Mouse (Mus musculus): ENCODE results near the gene Rab11a. TPM values are rescaled to one million over a fixed set of nuclear protein-coding genes. Genes with fewer than 3 reads are reported as not detected.

Rab11a gene
- 100 to 1,000 TPM; 232 to 250 TPM for total RNA-seq (2021)
- long read RNA-seq, experiment 1, transcript Rab11a-208 (5 exons, 2,336 nt), result major isoform, 75 of 87 reads
- long read RNA-seq, experiment 1, partial matches to known transcripts, result 8 of 87 reads
- long read RNA-seq, experiment 1, other reads (novel, unspliced or antisense), result 1 of 87 reads
- long read RNA-seq, experiment 2, transcript Rab11a-208 (5 exons, 2,336 nt), result major isoform, 41 of 55 reads
- long read RNA-seq, experiment 2, partial matches to known transcripts, result 2 of 55 reads
- long read RNA-seq, experiment 2, other reads (novel, unspliced or antisense), result 11 of 55 reads

GRCm38 (mm10) chr9:64737406-64738201 is at the start of gene Rab11a:
TSS of gene Rab11a (minus strand) at chr9:64737758.
- intact Hi-C loops (cut with DNase I), result loop anchor here (2.0 to 10.0 kb wide), 3 partner anchors 73 to 563 kb away; partner anchors contain the start of genes Dennd4a, Dis3l, Rpl4 and Snapc5
- no peak; the same call in 1 of the 2 replicates for TF ChIP-seq CTCF (IDR thresholded peaks at IDR 0.05)
- Histone ChIP-seq H3K27ac (peak within 1 kb of the TSS; percentile 99), H3K4me3 (peak within 1 kb of the TSS; percentile 85)
- peak; percentile 95 to 96 for DNase-seq (ENCODE audit: extremely low spot score in 1 of 2, low spot score in 2 of 2)

DNA sequence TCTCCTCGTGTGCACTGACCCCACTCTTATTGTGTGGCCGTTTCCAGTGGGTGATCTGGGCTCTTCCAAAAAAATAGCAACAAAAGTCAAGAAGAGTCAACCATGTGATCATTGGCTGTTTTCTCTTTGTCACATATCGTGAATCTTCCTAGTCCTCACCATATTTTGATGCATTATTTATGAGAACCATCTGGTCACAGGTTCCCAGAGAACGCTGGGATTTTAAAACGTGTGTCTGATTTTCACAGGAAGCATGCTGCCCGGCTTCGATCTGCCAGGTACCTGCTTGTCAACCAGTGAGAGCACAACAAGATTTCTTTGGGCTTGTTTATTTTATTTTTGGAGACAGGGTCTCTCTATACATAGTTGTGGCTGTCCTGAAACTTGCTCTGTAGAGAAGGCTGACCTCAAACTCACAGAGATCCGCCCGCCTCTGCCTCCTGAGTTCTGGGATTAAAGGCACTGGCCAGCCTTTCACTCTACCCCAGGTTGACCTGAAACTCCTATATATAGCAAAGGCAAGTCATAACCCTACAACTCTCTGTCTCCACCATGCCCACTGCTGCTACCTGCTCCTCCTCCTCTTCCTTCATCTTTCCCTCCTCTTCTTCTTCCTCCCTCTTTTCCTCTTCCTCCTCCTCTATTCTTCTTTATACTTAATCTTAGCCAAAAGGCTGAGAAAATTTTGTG is 48.8 kb upstream of the Rab11a start:
- Histone ChIP-seq H3K27ac (no peak overlapping the region; the same call in 1 of the 2 replicates), H3K4me3 (no peak overlapping the region)
- DNase-seq (ENCODE audit: extremely low spot score in 1 of 2, low spot score in 2 of 2), result no peak
- intact Hi-C loops (cut with DNase I), result no loop called here
- no peak for TF ChIP-seq CTCF (IDR thresholded peaks at IDR 0.05)

DNA sequence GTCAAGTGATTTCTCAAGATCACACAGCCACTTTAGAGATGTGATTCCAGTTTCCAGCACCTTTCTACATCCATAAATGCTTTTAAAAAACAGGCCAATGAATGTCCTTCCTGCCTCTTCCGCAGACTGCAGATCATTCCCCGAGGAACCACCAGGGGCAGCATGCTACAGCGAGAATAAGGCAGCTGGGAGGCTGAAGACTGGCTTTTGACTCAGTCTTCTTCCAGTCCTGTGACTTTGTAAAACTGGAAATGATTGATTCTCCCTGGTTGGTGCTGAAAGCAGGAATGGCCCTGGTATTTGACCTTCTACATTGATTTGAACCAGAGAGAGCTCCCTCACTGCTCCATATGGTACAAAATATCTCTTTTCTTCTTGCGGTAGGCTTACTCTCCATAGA is 47.3 kb upstream of the Rab11a start:
- TF ChIP-seq CTCF (IDR thresholded peaks at IDR 0.05), result peak; percentile 76
- Histone ChIP-seq H3K27ac (no peak overlapping the region), H3K4me3 (no peak overlapping the region)
- intact Hi-C loops (cut with DNase I), result no loop called here
- peak in 1 of 2 experiments; percentile 44 for DNase-seq (ENCODE audit: extremely low spot score in 1 of 2, low spot score in 2 of 2)

GRCm38 (mm10) chr9:64783511-64783910 is 46.0 kb upstream of the Rab11a start:
- intact Hi-C loops (cut with DNase I), result no loop called here

GRCm38 (mm10) chr9:64779628-64780027 is 42.1 kb upstream of the Rab11a start:
- peak; percentile 79 for TF ChIP-seq CTCF (IDR thresholded peaks at IDR 0.05)
- Histone ChIP-seq H3K4me3 (no peak overlapping the region), H3K27ac (no peak overlapping the region)
- intact Hi-C loops (cut with DNase I), result loop anchor here (2.0 to 5.0 kb wide), 3 partner anchors 83 to 181 kb away; partner anchors contain the start of gene Ints14
- no peak for DNase-seq (ENCODE audit: extremely low spot score in 1 of 2, low spot score in 2 of 2)

More at GRCm38 (mm10) chr9:64783511-64783910, 46.0 kb upstream of the Rab11a start:
- no peak overlapping the region for H3K27ac ChIP-seq
- TF ChIP-seq CTCF (IDR thresholded peaks at IDR 0.05), result no peak
- no peak for DNase-seq (ENCODE audit: extremely low spot score in 1 of 2, low spot score in 2 of 2)
- no peak overlapping the region for H3K4me3 ChIP-seq

DNA sequence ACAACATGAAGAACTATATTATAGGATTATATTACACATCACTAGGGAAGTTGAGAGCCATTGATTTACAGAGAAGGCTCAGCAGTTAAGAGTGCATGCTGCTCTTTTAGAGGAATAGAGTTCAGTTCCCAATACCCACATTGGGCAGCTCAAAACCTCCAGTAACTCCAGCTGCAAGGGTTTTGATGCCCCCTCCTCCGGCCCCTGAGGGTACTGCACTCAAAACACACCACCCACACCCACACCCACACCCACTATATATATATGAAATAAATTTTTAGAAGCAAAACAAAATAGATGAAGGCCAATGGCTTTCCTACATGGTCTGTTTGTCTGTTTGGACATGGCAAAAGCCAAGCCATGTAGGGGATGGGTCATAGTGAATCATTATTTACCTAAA is 40.6 kb upstream of the Rab11a start:
- Histone ChIP-seq H3K4me3 (no peak overlapping the region), H3K27ac (no peak overlapping the region)
- TF ChIP-seq CTCF (IDR thresholded peaks at IDR 0.05), result no peak; the same call in 1 of the 2 replicates
- intact Hi-C loops (cut with DNase I), result loop anchor here (5.0 kb wide), 2 partner anchors 84 to 159 kb away; no protein-coding TSS in a partner anchor
- DNase-seq (ENCODE audit: extremely low spot score in 1 of 2, low spot score in 2 of 2), result no peak

GRCm38 (mm10) chr9:64777441-64777987 is 40.0 kb upstream of the Rab11a start:
- H3K27ac ChIP-seq, result no peak overlapping the region
- TF ChIP-seq CTCF (IDR thresholded peaks at IDR 0.05), result no peak
- H3K4me3 ChIP-seq, result no peak overlapping the region
- DNase-seq (ENCODE audit: extremely low spot score in 1 of 2, low spot score in 2 of 2), result no peak
- intact Hi-C loops (cut with DNase I), result loop anchor here (5.0 kb wide), 2 partner anchors 85 to 160 kb away; no protein-coding TSS in a partner anchor

GRCm38 (mm10) chr9:64775491-64775890 is 37.9 kb upstream of the Rab11a start:
- no peak overlapping the region for H3K4me3 ChIP-seq
- intact Hi-C loops (cut with DNase I), result loop anchor here (5.0 kb wide), 2 partner anchors 87 to 162 kb away; no protein-coding TSS in a partner anchor
- H3K27ac ChIP-seq, result peak overlapping the region; percentile 68; the same call in 1 of the 2 replicates
- DNase-seq (ENCODE audit: extremely low spot score in 1 of 2, low spot score in 2 of 2), result no peak
- TF ChIP-seq CTCF (IDR thresholded peaks at IDR 0.05), result no peak

DNA sequence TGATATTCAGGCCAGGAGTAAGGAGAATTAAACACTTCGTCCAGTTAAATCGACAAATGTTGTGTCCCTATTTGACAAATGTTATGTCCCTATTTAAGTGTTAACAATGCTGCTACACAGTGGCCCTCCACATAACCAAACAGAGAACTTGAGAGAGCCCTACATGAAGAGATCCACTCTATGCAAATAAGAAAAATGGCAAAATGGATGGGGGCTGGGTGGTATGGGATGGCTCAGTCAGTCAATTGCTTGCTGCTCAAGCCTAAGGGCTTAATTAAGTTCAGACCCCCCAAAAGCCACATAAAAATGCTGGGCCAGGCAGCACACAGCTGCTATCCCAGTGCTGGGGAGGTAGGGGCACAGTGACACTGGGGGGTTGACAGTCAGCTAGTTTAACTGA is 37.3 kb upstream of the Rab11a start:
- no peak overlapping the region for H3K4me3 ChIP-seq
- intact Hi-C loops (cut with DNase I), result loop anchor here (5.0 kb wide), 3 partner anchors 87 to 428 kb away; no protein-coding TSS in a partner anchor
- peak overlapping the region; percentile 68 for H3K27ac ChIP-seq
- TF ChIP-seq CTCF (IDR thresholded peaks at IDR 0.05), result no peak
- DNase-seq (ENCODE audit: extremely low spot score in 1 of 2, low spot score in 2 of 2), result no peak

DNA sequence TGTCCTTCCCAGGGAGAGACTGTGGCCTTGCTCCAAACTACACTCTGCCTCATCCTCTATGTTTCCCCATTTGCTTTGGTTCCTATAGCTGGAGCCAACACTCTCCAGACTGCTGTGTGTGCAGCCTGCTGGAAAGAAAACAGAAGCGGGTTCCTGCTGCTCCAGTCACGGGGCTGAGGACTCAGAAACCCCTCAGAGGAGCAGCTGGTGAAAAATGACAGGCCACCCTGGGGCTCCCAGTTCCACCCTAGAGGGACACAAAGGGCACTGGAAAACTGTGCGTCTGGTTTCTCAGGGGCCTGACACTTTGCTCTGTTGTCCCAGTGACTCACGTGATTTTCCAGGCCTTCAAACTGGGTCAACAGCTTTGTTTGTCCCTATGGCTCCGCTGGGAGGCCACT is 36.9 kb upstream of the Rab11a start:
- peak in 1 of 2 experiments; percentile 38 for DNase-seq (ENCODE audit: extremely low spot score in 1 of 2, low spot score in 2 of 2)
- no peak for TF ChIP-seq CTCF (IDR thresholded peaks at IDR 0.05)
- intact Hi-C loops (cut with DNase I), result loop anchor here (5.0 kb wide), 1 partner anchor 427 kb away; no protein-coding TSS in a partner anchor
- H3K27ac ChIP-seq, result peak overlapping the region; percentile 68
- no peak overlapping the region for H3K4me3 ChIP-seq

GRCm38 (mm10) chr9:64773936-64774335 is 36.4 kb upstream of the Rab11a start:
- intact Hi-C loops (cut with DNase I), result loop anchor here (5.0 kb wide), 1 partner anchor 427 kb away; no protein-coding TSS in a partner anchor
- peak overlapping the region; percentile 68; the same call in 1 of the 2 replicates for H3K27ac ChIP-seq
- peak; percentile 43 for TF ChIP-seq CTCF (IDR thresholded peaks at IDR 0.05)
- no peak for DNase-seq (ENCODE audit: extremely low spot score in 1 of 2, low spot score in 2 of 2)
- no peak overlapping the region for H3K4me3 ChIP-seq
